Mouse (Mus musculus) spleen, postnatal 4 days (tissue): ENCODE measurements around the gene Synpo2.

Source experiments
- DNase-seq, 2 experiments: peaks; one replicate each; pipeline ENCODE4 v3.0.0; 2022; ENCODE audit warnings: low spot score in 2 of 2

Gene Synpo2

GRCm38 (mm10) chr3:123205065-123205464 lies 30.9 kb downstream of the Synpo2 start:
- no peak for DNase-seq

GRCm38 (mm10) chr3:123204658-123205057 lies 31.3 kb downstream of the Synpo2 start:
- no peak for DNase-seq

GRCm38 (mm10) chr3:123201798-123202197 lies 34.2 kb downstream of the Synpo2 start:
- DNase-seq: no peak

- no peak for DNase-seq
Measured at GRCm38 (mm10) chr3:123193740-123194139, 42.2 kb downstream of the Synpo2 start.

- no peak for DNase-seq
Measured at GRCm38 (mm10) chr3:123191602-123192001, 44.3 kb downstream of the Synpo2 start.

- no peak for DNase-seq
Measured at GRCm38 (mm10) chr3:123190329-123190728, 45.6 kb downstream of the Synpo2 start.

- no peak for DNase-seq
Measured at GRCm38 (mm10) chr3:123189826-123190225, 46.1 kb downstream of the Synpo2 start.

GRCm38 (mm10) chr3:123188616-123189230 lies 47.2 kb downstream of the Synpo2 start:
- DNase-seq: no peak

- no peak for DNase-seq
Measured at GRCm38 (mm10) chr3:123187370-123188124, 48.4 kb downstream of the Synpo2 start.

GRCm38 (mm10) chr3:123185238-123185925 lies 50.6 kb downstream of the Synpo2 start:
- no peak for DNase-seq

GRCm38 (mm10) chr3:123184281-123184680 lies 51.7 kb downstream of the Synpo2 start:
- DNase-seq: no peak

- DNase-seq: no peak
Measured at GRCm38 (mm10) chr3:123179508-123179907, 56.4 kb downstream of the Synpo2 start.

GRCm38 (mm10) chr3:123179041-123179440 lies 56.9 kb downstream of the Synpo2 start:
- DNase-seq: no peak

- DNase-seq: no peak
Measured at GRCm38 (mm10) chr3:123178420-123178819, 57.5 kb downstream of the Synpo2 start.

- no peak for DNase-seq
Measured at GRCm38 (mm10) chr3:123176366-123177334, 59.3 kb downstream of the Synpo2 start.

GRCm38 (mm10) chr3:123175142-123175541 lies 60.8 kb downstream of the Synpo2 start:
- no peak for DNase-seq

GRCm38 (mm10) chr3:123174379-123174697 lies 61.6 kb downstream of the Synpo2 start:
- no peak for DNase-seq

- DNase-seq: no peak
Measured at GRCm38 (mm10) chr3:123173553-123174378, 62.2 kb downstream of the Synpo2 start.

- DNase-seq: no peak
Measured at GRCm38 (mm10) chr3:123172151-123172550, 63.8 kb downstream of the Synpo2 start.

- no peak for DNase-seq
Measured at GRCm38 (mm10) chr3:123169398-123169797, 66.6 kb downstream of the Synpo2 start.

- peak; percentile 22 to 66 for DNase-seq
Measured at GRCm38 (mm10) chr3:123168815-123169214, 67.1 kb downstream of the Synpo2 start.
